Mouse (Mus musculus): Measurements from ENCODE around the gene Alpl. TPM values are rescaled to one million over a fixed set of nuclear protein-coding genes. Genes with fewer than 3 reads are reported as not detected.

Gene Alpl
- polyA plus RNA-seq, 1 experiment from 2014 or later = 14.6 TPM

GRCm38 (mm10) chr4:137781949-137782348 lies 14.2 kb downstream of the Alpl start:
- WGBS = 77% methylated on average over 5 of the region's 5 CpGs
- H3K9me3 ChIP-seq (replicated peaks) = no peaks in the 10 kb centered on the region
- ATAC-seq (ENCODE audit: low FRiP score) = no peak
- no peaks in the 10 kb centered on the region for H3K36me3 ChIP-seq
- no peak overlapping the region for H3K9ac ChIP-seq (replicated peaks)
- H3K4me3 ChIP-seq (replicated peaks) = no peak overlapping the region
- no peaks in the 10 kb centered on the region for H3K27me3 ChIP-seq (replicated peaks)
- no peak overlapping the region for H3K4me2 ChIP-seq
- H3K4me1 ChIP-seq = peaks cover 14% of the 10 kb centered on the region
- H3K27ac ChIP-seq (replicated peaks) = no peak overlapping the region

GRCm38 (mm10) chr4:137780986-137781385 lies 15.2 kb downstream of the Alpl start:
- Histone ChIP-seq H3K4me2 (no peak overlapping the region), H3K27me3 (replicated peaks) (no peaks in the 10 kb centered on the region), H3K27ac (replicated peaks) (no peak overlapping the region), H3K4me1 (peaks cover 14% of the 10 kb centered on the region), H3K9ac (replicated peaks) (no peak overlapping the region), H3K36me3 (no peaks in the 10 kb centered on the region), H3K9me3 (replicated peaks) (no peaks in the 10 kb centered on the region), H3K4me3 (replicated peaks) (no peak overlapping the region)
- 79% methylated on average over 3 of the region's 3 CpGs for WGBS
- no peak for ATAC-seq (ENCODE audit: low FRiP score)

- ATAC-seq (ENCODE audit: low FRiP score) = no peak
- no peak overlapping the region for H3K4me3 ChIP-seq (replicated peaks)
- H3K9me3 ChIP-seq (replicated peaks) = no peaks in the 10 kb centered on the region
- no peaks in the 10 kb centered on the region for H3K36me3 ChIP-seq
- H3K9ac ChIP-seq (replicated peaks) = no peak overlapping the region
- 66% methylated on average over 17 of the region's 17 CpGs for WGBS
- H3K4me1 ChIP-seq = peaks cover 13% of the 10 kb centered on the region
- no peak overlapping the region for H3K27ac ChIP-seq (replicated peaks)
- H3K27me3 ChIP-seq (replicated peaks) = no peaks in the 10 kb centered on the region
- H3K4me2 ChIP-seq = no peak overlapping the region
These were observed 17.6 kb downstream of the Alpl start for GRCm38 (mm10) chr4:137778397-137779184.

GRCm38 (mm10) chr4:137777866-137778265 lies 18.3 kb downstream of the Alpl start:
- 87% methylated on average over 4 of the region's 4 CpGs for WGBS
- no peaks in the 10 kb centered on the region for H3K36me3 ChIP-seq
- H3K27me3 ChIP-seq (replicated peaks) = no peaks in the 10 kb centered on the region
- no peaks in the 10 kb centered on the region for H3K9me3 ChIP-seq (replicated peaks)
- no peak overlapping the region for H3K4me2 ChIP-seq
- peaks cover 17% of the 10 kb centered on the region for H3K4me1 ChIP-seq
- no peak overlapping the region for H3K4me3 ChIP-seq (replicated peaks)
- H3K27ac ChIP-seq (replicated peaks) = no peak overlapping the region
- no peak for ATAC-seq (ENCODE audit: low FRiP score)
- no peak overlapping the region for H3K9ac ChIP-seq (replicated peaks)

GRCm38 (mm10) chr4:137774505-137774904 lies 21.7 kb downstream of the Alpl start:
- H3K27me3 ChIP-seq (replicated peaks) = no peaks in the 10 kb centered on the region
- 90% methylated on average over 6 of the region's 6 CpGs for WGBS

GRCm38 (mm10) chr4:137774013-137774412 lies 22.2 kb downstream of the Alpl start:
- Histone ChIP-seq H3K27ac (replicated peaks) (no peak overlapping the region), H3K36me3 (no peaks in the 10 kb centered on the region), H3K4me3 (replicated peaks) (no peak overlapping the region), H3K4me1 (peaks cover 28% of the 10 kb centered on the region), H3K9ac (replicated peaks) (no peak overlapping the region), H3K9me3 (replicated peaks) (no peaks in the 10 kb centered on the region), H3K4me2 (no peak overlapping the region), H3K27me3 (replicated peaks) (no peaks in the 10 kb centered on the region)
- 44% methylated on average over 5 of the region's 5 CpGs for WGBS
- no peak for ATAC-seq (ENCODE audit: low FRiP score)

More at GRCm38 (mm10) chr4:137774505-137774904, 21.7 kb downstream of the Alpl start:
- no peak for ATAC-seq (ENCODE audit: low FRiP score)
- no peaks in the 10 kb centered on the region for H3K36me3 ChIP-seq
- H3K4me1 ChIP-seq = peaks cover 25% of the 10 kb centered on the region
- H3K9me3 ChIP-seq (replicated peaks) = no peaks in the 10 kb centered on the region
- H3K9ac ChIP-seq (replicated peaks) = no peak overlapping the region
- no peak overlapping the region for H3K4me3 ChIP-seq (replicated peaks)
- H3K27ac ChIP-seq (replicated peaks) = no peak overlapping the region
- H3K4me2 ChIP-seq = no peak overlapping the region

- Histone ChIP-seq H3K27me3 (replicated peaks) (no peaks in the 10 kb centered on the region), H3K9ac (replicated peaks) (no peak overlapping the region), H3K4me1 (peaks cover 23% of the 10 kb centered on the region), H3K27ac (replicated peaks) (no peak overlapping the region), H3K4me2 (no peak overlapping the region), H3K4me3 (replicated peaks) (no peak overlapping the region), H3K36me3 (no peaks in the 10 kb centered on the region), H3K9me3 (replicated peaks) (no peaks in the 10 kb centered on the region)
- 12% methylated on average over 2 of the region's 2 CpGs for WGBS
- no peak for ATAC-seq (ENCODE audit: low FRiP score)
These were observed 22.8 kb downstream of the Alpl start for GRCm38 (mm10) chr4:137773369-137773899.

- no peaks in the 10 kb centered on the region for H3K27me3 ChIP-seq (replicated peaks)
These were observed 23.6 kb downstream of the Alpl start for GRCm38 (mm10) chr4:137772438-137773056.

GRCm38 (mm10) chr4:137771749-137772148 lies 24.4 kb downstream of the Alpl start:
- no peaks in the 10 kb centered on the region for H3K9me3 ChIP-seq (replicated peaks)
- ATAC-seq (ENCODE audit: low FRiP score) = no peak

More at GRCm38 (mm10) chr4:137772438-137773056, 23.6 kb downstream of the Alpl start:
- Histone ChIP-seq H3K9ac (replicated peaks) (no peak overlapping the region), H3K4me2 (no peak overlapping the region), H3K4me3 (replicated peaks) (no peak overlapping the region), H3K9me3 (replicated peaks) (no peaks in the 10 kb centered on the region), H3K4me1 (peaks cover 28% of the 10 kb centered on the region), H3K27ac (replicated peaks) (no peak overlapping the region), H3K36me3 (no peaks in the 10 kb centered on the region)
- no peak for ATAC-seq (ENCODE audit: low FRiP score)
- 89% methylated on average over 16 of the region's 16 CpGs for WGBS

GRCm38 (mm10) chr4:137770901-137771612 lies 25.1 kb downstream of the Alpl start:
- Histone ChIP-seq H3K36me3 (no peaks in the 10 kb centered on the region), H3K27me3 (replicated peaks) (no peaks in the 10 kb centered on the region), H3K4me1 (peaks cover 32% of the 10 kb centered on the region), H3K9ac (replicated peaks) (no peak overlapping the region), H3K4me2 (no peak overlapping the region), H3K9me3 (replicated peaks) (no peaks in the 10 kb centered on the region), H3K4me3 (replicated peaks) (no peak overlapping the region), H3K27ac (replicated peaks) (no peak overlapping the region)
- 79% methylated on average over 14 of the region's 14 CpGs for WGBS
- ATAC-seq (ENCODE audit: low FRiP score) = no peak

More at GRCm38 (mm10) chr4:137771749-137772148, 24.4 kb downstream of the Alpl start:
- WGBS = 79% methylated on average over 3 of the region's 3 CpGs
- no peaks in the 10 kb centered on the region for H3K36me3 ChIP-seq
- H3K27ac ChIP-seq (replicated peaks) = no peak overlapping the region
- H3K4me2 ChIP-seq = no peak overlapping the region
- no peak overlapping the region for H3K4me3 ChIP-seq (replicated peaks)
- H3K9ac ChIP-seq (replicated peaks) = no peak overlapping the region
- no peaks in the 10 kb centered on the region for H3K27me3 ChIP-seq (replicated peaks)
- peaks cover 28% of the 10 kb centered on the region for H3K4me1 ChIP-seq

GRCm38 (mm10) chr4:137769635-137770034 lies 26.5 kb downstream of the Alpl start:
- no peak for ATAC-seq (ENCODE audit: low FRiP score)
- Histone ChIP-seq H3K36me3 (no peaks in the 10 kb centered on the region), H3K4me2 (no peak overlapping the region), H3K9me3 (replicated peaks) (no peaks in the 10 kb centered on the region), H3K4me3 (replicated peaks) (no peak overlapping the region), H3K27ac (replicated peaks) (no peak overlapping the region), H3K27me3 (replicated peaks) (no peaks in the 10 kb centered on the region), H3K9ac (replicated peaks) (no peak overlapping the region), H3K4me1 (peaks cover 44% of the 10 kb centered on the region)
- WGBS = 51% methylated on average over 7 of the region's 7 CpGs

Data from neural tube, embryonic 15.5 days (tissue).